Mouse (Mus musculus): ENCODE measurements around the gene Pvr. TPM values are rescaled to one million over a fixed set of nuclear protein-coding genes. Genes with fewer than 3 reads are reported as not detected.

The Pvr gene
- polyA plus RNA-seq (2014; fragmentation: Nextera tagmentation; extraction: Ambion mirVana), result 3.2 and 5.0 TPM in 2 replicates

- under 1% methylated on average over 60 of the region's 60 CpGs for WGBS
Observed at GRCm38 (mm10) chr7:19920506-19921261, at the start of gene Pvr. Pvr (minus strand) TSS chr7:19921160.

GRCm38 (mm10) chr7:19970196-19970595 lies 49.2 kb upstream of the Pvr start:
- no peaks in the 10 kb centered on the region for H3K27me3 ChIP-seq (replicated peaks; ENCODE audit: control insufficient read depth, insufficient read depth, low read length)
- WGBS, result 91% methylated on average over 8 of the region's 8 CpGs
- no peak overlapping the region for H3K9ac ChIP-seq (ENCODE audit: low read length)
- no peak overlapping the region for H3K27ac ChIP-seq (ENCODE audit: low read depth, low read length)
- H3K4me1 ChIP-seq (ENCODE audit: control insufficient read depth, insufficient read depth, low read length), result no peaks in the 10 kb centered on the region
- ATAC-seq (no peak), DNase-seq (ENCODE audit: low spot score) (no peak)
- H3K4me2 ChIP-seq (ENCODE audit: low read length), result no peak overlapping the region
- H3K9me3 ChIP-seq (replicated peaks; ENCODE audit: control insufficient read depth, low read length), result 0 out of 2 replicates have a peak, but pooled peaks cover 4% of the 10 kb centered on the region
- no peak overlapping the region for H3K4me3 ChIP-seq (ENCODE audit: low read depth, low read length)
- no peaks in the 10 kb centered on the region for H3K36me3 ChIP-seq (ENCODE audit: control insufficient read depth, insufficient read depth, low read length)

More at GRCm38 (mm10) chr7:19920506-19921261, at the start of gene Pvr:
- H3K36me3 ChIP-seq (ENCODE audit: control insufficient read depth, insufficient read depth, low read length), result no peaks in the 10 kb centered on the region
- no peaks in the 10 kb centered on the region for H3K27me3 ChIP-seq (replicated peaks; ENCODE audit: control insufficient read depth, insufficient read depth, low read length)
- H3K4me3 ChIP-seq (ENCODE audit: low read depth, low read length), result peak within 1 kb of the TSS; percentile 56
- peak within 1 kb of the TSS; percentile 62 for H3K9ac ChIP-seq (ENCODE audit: low read length)
- H3K4me1 ChIP-seq (ENCODE audit: control insufficient read depth, insufficient read depth, low read length), result no peaks in the 10 kb centered on the region
- no peaks in the 10 kb centered on the region for H3K9me3 ChIP-seq (replicated peaks; ENCODE audit: control insufficient read depth, low read length)
- peak within 1 kb of the TSS; percentile 74 for H3K27ac ChIP-seq (ENCODE audit: low read depth, low read length)
- H3K4me2 ChIP-seq (ENCODE audit: low read length), result peak within 1 kb of the TSS; percentile 56
- peak; percentile 79 for DNase-seq (ENCODE audit: low spot score)
- peak; percentile 91 for ATAC-seq

GRCm38 (mm10) chr7:19969541-19970090 lies 48.7 kb upstream of the Pvr start:
- H3K9me3 ChIP-seq (replicated peaks; ENCODE audit: control insufficient read depth, low read length), result 0 out of 2 replicates have a peak, but pooled peaks cover 4% of the 10 kb centered on the region
- no peak overlapping the region for H3K4me3 ChIP-seq (ENCODE audit: low read depth, low read length)
- WGBS, result 96% methylated on average over 4 of the region's 4 CpGs
- ATAC-seq (no peak), DNase-seq (ENCODE audit: low spot score) (no peak)
- no peaks in the 10 kb centered on the region for H3K4me1 ChIP-seq (ENCODE audit: control insufficient read depth, insufficient read depth, low read length)
- H3K4me2 ChIP-seq (ENCODE audit: low read length), result no peak overlapping the region
- no peaks in the 10 kb centered on the region for H3K27me3 ChIP-seq (replicated peaks; ENCODE audit: control insufficient read depth, insufficient read depth, low read length)
- H3K9ac ChIP-seq (ENCODE audit: low read length), result no peak overlapping the region
- H3K27ac ChIP-seq (ENCODE audit: low read depth, low read length), result no peak overlapping the region
- H3K36me3 ChIP-seq (ENCODE audit: control insufficient read depth, insufficient read depth, low read length), result no peaks in the 10 kb centered on the region

GRCm38 (mm10) chr7:19969106-19969505 lies 48.1 kb upstream of the Pvr start:
- 75% methylated on average over 3 of the region's 3 CpGs for WGBS
- no peaks in the 10 kb centered on the region for H3K36me3 ChIP-seq (ENCODE audit: control insufficient read depth, insufficient read depth, low read length)

GRCm38 (mm10) chr7:19964985-19965579 lies 44.1 kb upstream of the Pvr start, which contains the start of gene Ceacam20:
Ceacam20 (plus strand) TSS chr7:19965412.
- Histone ChIP-seq H3K9me3 (replicated peaks; ENCODE audit: control insufficient read depth, low read length) (0 out of 2 replicates have a peak, but pooled peaks cover 4% of the 10 kb centered on the region), H3K36me3 (ENCODE audit: control insufficient read depth, insufficient read depth, low read length) (no peaks in the 10 kb centered on the region), H3K4me1 (ENCODE audit: control insufficient read depth, insufficient read depth, low read length) (no peaks in the 10 kb centered on the region), H3K4me2 (ENCODE audit: low read length) (no peak within 1 kb of the TSS), H3K9ac (ENCODE audit: low read length) (no peak within 1 kb of the TSS), H3K27ac (ENCODE audit: low read depth, low read length) (no peak within 1 kb of the TSS), H3K27me3 (replicated peaks; ENCODE audit: control insufficient read depth, insufficient read depth, low read length) (no peaks in the 10 kb centered on the region), H3K4me3 (ENCODE audit: low read depth, low read length) (no peak within 1 kb of the TSS)
- ATAC-seq (no peak), DNase-seq (ENCODE audit: low spot score) (no peak)
- WGBS, result 81% methylated on average over 7 of the region's 7 CpGs

More at GRCm38 (mm10) chr7:19969106-19969505, 48.1 kb upstream of the Pvr start:
- H3K4me1 ChIP-seq (ENCODE audit: control insufficient read depth, insufficient read depth, low read length), result no peaks in the 10 kb centered on the region
- H3K4me3 ChIP-seq (ENCODE audit: low read depth, low read length), result no peak overlapping the region
- ATAC-seq, result no peak
- H3K4me2 ChIP-seq (ENCODE audit: low read length), result no peak overlapping the region
- no peak overlapping the region for H3K9ac ChIP-seq (ENCODE audit: low read length)
- H3K9me3 ChIP-seq (replicated peaks; ENCODE audit: control insufficient read depth, low read length), result 0 out of 2 replicates have a peak, but pooled peaks cover 4% of the 10 kb centered on the region
- no peak overlapping the region for H3K27ac ChIP-seq (ENCODE audit: low read depth, low read length)
- no peaks in the 10 kb centered on the region for H3K27me3 ChIP-seq (replicated peaks; ENCODE audit: control insufficient read depth, insufficient read depth, low read length)
- no peak for DNase-seq (ENCODE audit: low spot score)

GRCm38 (mm10) chr7:19962423-19962822 lies 41.5 kb upstream of the Pvr start:
- Histone ChIP-seq H3K9me3 (replicated peaks; ENCODE audit: control insufficient read depth, low read length) (no peaks in the 10 kb centered on the region), H3K4me2 (ENCODE audit: low read length) (no peak overlapping the region), H3K9ac (ENCODE audit: low read length) (no peak overlapping the region), H3K27ac (ENCODE audit: low read depth, low read length) (no peak overlapping the region), H3K4me3 (ENCODE audit: low read depth, low read length) (no peak overlapping the region), H3K36me3 (ENCODE audit: control insufficient read depth, insufficient read depth, low read length) (no peaks in the 10 kb centered on the region), H3K27me3 (replicated peaks; ENCODE audit: control insufficient read depth, insufficient read depth, low read length) (no peaks in the 10 kb centered on the region), H3K4me1 (ENCODE audit: control insufficient read depth, insufficient read depth, low read length) (no peaks in the 10 kb centered on the region)
- DNase-seq (ENCODE audit: low spot score) (no peak), ATAC-seq (no peak)
- WGBS, result 65% methylated on average over 1 of the region's 1 CpGs

GRCm38 (mm10) chr7:19956341-19956781 lies 35.4 kb upstream of the Pvr start:
- Histone ChIP-seq H3K27me3 (replicated peaks; ENCODE audit: control insufficient read depth, insufficient read depth, low read length) (no peaks in the 10 kb centered on the region), H3K4me2 (ENCODE audit: low read length) (no peak overlapping the region), H3K4me3 (ENCODE audit: low read depth, low read length) (no peak overlapping the region), H3K4me1 (ENCODE audit: control insufficient read depth, insufficient read depth, low read length) (no peaks in the 10 kb centered on the region), H3K9me3 (replicated peaks; ENCODE audit: control insufficient read depth, low read length) (no peaks in the 10 kb centered on the region), H3K9ac (ENCODE audit: low read length) (no peak overlapping the region), H3K27ac (ENCODE audit: low read depth, low read length) (no peak overlapping the region), H3K36me3 (ENCODE audit: control insufficient read depth, insufficient read depth, low read length) (no peaks in the 10 kb centered on the region)
- ATAC-seq, result 0 out of 2 replicates have a peak, but pooled peaks have one; percentile 37
- WGBS, result 5% methylated on average over 7 of the region's 7 CpGs
- DNase-seq (ENCODE audit: low spot score), result peak; percentile 88

GRCm38 (mm10) chr7:19955861-19956260 lies 34.9 kb upstream of the Pvr start:
- H3K27ac ChIP-seq (ENCODE audit: low read depth, low read length), result no peak overlapping the region
- ATAC-seq (no peak), DNase-seq (ENCODE audit: low spot score) (no peak)
- H3K4me2 ChIP-seq (ENCODE audit: low read length), result no peak overlapping the region
- 77% methylated on average over 4 of the region's 4 CpGs for WGBS
- H3K27me3 ChIP-seq (replicated peaks; ENCODE audit: control insufficient read depth, insufficient read depth, low read length), result no peaks in the 10 kb centered on the region
- H3K9ac ChIP-seq (ENCODE audit: low read length), result no peak overlapping the region
- H3K4me3 ChIP-seq (ENCODE audit: low read depth, low read length), result no peak overlapping the region
- H3K4me1 ChIP-seq (ENCODE audit: control insufficient read depth, insufficient read depth, low read length), result no peaks in the 10 kb centered on the region
- no peaks in the 10 kb centered on the region for H3K9me3 ChIP-seq (replicated peaks; ENCODE audit: control insufficient read depth, low read length)
- H3K36me3 ChIP-seq (ENCODE audit: control insufficient read depth, insufficient read depth, low read length), result no peaks in the 10 kb centered on the region
